Mouse (Mus musculus): ENCODE results near the gene Erc1.
"Not testable (repeated sequence)": the region's sequence is repeated elsewhere in the genome, so short reads cannot be mapped to it uniquely, and the experiment has no call there.

- not testable (repeated sequence) for TF ChIP-seq CTCF, EP300 (IDR thresholded peaks at IDR 0.05; ENCODE audit: low read depth)
Measured at GRCm38 (mm10) chr6:119813055-119813454, 34.9 kb downstream of the Erc1 start.

All from liver, embryonic 14.5 days (tissue).